Mouse (Mus musculus) MEL-GATA-1-ER (cell line): ENCODE results near the gene Dcp1a.

Source experiments
- DNase-seq: peaks from one replicate; pipeline ENCODE4 v3.0.0-alpha.2; 2012; ENCODE audit warnings: low read depth; ENCODE audit errors: extremely low read depth

Dcp1a gene

DNA sequence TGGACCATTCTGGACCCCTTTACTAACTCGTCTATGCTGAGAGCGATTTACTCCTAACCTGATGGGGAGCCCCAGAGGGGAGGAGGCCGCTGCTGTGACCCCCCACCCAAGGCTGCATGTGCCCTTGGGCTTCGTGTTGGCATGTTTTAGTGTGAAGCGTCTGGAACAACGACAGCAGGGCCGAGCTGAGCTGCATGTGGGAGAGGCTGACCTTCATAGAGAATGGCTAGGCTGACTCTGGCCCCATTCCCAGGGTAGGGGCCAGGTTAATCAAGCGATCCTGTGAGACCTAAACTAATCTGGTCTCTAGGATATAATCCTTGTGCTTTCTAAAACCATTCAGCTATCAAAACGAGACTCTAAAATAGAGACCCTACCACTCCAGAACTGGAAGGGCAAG is 78.4 kb downstream of the Dcp1a start:
- no peak for DNase-seq

DNA sequence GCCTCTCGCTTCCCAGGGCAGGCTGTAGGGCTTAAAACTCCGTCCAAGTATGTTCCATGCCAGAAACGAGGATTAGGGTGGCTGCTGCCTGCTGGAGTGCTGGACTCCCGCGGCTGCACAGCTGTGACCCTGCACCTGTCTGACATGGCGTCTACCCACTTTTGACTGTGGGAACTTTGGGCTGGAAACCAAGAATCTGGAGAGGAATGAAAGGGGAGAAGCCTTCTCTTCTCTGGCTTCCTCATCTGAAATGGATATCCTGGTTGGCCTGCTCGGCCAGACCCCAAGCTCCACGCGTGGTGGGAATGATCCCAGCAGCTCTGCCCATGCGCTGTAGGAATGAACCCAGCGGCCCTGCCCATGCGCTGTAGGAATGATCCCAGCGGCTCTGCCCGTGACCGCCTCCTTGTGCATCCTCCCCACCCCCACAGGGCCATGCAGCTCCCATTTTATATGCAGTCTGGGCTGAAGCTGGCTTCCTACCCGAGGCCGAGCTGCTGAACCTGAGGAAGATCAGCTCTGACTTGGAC is 80.1 kb downstream of the Dcp1a start:
- DNase-seq: no peak

DNA sequence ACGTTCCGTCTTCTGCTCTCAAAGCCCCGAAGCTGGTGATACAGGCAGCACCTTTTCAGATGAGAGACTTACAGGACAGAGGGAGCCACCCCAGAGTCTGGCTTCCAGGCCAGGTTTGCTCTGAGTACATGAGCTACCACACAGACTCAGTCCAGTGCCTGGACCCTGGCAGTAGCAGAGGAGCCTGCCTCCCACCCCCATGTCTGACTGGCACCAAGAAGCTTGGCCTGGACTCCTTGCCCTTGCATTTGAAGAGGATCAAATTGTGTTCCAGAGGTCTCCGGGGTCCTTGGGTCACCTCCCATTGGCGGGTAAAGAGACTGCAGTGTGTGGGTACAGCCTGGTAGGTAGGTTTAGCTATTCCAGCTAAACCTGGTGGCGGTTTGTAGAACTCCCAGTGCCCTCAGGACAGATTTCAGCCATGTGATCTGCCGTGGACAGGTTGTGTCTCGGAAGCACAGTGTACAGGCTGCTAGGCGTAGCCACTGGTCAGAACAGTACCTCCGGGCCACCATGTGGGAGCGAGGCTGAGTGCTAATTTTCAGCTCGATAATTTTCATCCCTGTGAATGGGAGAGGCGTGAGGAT is 81.6 kb downstream of the Dcp1a start:
- no peak for DNase-seq

DNA sequence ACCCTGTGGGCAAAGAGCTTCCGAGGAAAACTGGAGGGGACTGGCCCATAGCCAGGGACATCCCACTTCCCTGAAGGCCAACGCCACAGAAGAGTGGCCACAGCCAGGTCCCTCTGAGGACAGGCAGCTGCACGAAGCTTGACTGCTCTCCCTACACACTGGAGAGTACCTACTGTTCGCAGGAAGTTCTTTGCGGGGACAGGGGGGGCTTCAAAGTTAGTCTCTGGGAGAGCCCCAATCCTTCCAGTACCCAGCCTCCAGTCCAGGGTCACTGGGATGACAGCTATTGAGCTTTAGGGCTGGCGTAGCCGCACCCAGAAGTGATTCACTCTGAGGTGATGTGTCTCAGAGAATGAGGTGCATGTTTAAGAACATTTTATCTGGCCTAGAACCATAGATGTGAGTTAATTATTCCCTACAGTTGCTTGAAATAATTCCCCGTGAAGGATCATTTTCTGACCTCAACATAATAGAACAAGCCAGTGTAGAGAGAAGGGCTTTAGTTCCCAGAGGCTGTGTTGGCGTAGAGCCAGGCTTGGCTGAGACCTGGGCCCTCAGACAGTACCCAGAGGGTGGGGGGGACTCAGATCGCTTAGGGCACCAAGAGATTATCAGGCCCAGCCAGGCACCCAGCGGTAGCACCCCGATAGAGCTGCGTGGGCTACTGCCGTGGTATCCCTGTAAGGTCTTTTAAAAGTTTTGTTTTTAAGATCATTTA is 82.3 kb downstream of the Dcp1a start:
- peak; percentile 83 for DNase-seq

DNA sequence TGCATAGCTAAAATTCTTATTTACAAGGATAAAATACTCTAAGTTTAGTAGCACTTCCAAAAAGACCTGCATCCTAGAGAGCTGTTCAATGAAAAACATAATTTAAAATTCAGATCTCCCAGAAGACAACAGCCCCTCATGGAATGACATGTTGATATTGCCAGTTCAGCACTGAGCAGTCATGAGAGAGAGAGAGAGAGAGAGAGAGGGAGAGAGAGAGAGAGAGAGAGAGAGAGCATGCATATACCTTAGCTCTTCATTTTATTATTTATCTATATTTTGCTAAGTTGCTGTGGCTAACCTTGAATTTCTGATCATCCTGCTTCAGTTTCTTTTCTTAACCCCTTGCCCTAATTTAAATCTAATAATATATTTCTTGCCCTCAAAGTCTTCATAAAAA is 83.0 kb downstream of the Dcp1a start:
- DNase-seq: no peak

DNA sequence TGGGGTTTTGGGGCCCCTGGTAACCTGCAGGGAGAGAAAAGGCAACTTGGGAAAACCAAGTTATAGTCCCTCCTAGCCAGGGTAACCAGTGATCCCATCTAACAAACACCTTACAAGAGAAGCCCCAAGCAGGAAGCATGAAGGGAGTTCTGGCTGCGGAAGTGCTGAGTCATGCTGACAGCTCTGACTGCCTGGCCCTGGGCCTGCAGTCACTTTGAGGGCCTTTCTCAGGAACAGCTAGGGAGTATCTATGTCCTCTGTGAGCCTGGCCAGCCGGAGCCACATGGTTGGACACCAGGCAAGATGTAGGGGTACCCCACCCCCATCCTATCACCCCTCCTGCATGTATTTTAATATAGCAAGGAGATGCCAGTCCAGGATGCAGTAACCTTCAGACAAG is 85.1 kb downstream of the Dcp1a start:
- DNase-seq: peak; percentile 62

DNA sequence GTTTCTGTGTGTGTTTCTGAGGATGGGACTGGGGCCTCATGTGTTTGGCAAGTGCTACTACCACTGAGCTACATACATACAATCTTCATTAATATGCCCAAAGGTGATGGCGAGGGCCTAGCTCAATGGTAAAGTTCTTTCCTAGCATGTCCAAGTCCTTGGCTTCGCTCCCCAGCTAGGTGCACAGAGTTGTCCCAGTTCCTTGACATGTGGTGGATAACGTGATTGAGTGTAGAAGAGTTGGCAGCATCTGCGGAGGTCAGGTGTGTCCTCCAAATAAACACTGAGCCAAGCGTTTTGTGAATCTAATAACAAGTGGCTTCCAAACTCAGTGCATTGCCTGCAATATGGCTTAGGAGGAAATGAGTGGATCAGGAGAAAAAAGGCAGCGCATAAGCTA is 87.0 kb downstream of the Dcp1a start:
- no peak for DNase-seq

DNA sequence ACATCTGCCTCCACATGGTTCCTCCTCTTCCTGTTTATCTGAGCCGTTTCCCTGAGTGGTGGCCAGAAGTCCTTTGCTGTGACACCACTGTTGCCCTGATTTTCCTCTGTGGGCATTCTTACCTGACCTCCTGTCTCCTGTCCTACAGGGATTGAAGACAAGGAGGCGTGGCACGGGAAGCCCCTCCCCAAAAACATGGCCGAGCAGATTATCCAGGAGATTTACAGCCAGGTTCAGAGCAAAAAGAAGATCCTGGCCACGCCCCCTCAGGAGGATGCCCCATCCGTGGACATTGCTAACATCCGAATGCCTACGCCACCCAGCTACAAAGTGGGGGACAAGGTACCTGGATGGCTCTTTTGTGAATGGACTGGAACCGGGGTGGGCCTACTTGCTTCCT is 88.7 kb downstream of the Dcp1a start:
- DNase-seq: no peak

DNA sequence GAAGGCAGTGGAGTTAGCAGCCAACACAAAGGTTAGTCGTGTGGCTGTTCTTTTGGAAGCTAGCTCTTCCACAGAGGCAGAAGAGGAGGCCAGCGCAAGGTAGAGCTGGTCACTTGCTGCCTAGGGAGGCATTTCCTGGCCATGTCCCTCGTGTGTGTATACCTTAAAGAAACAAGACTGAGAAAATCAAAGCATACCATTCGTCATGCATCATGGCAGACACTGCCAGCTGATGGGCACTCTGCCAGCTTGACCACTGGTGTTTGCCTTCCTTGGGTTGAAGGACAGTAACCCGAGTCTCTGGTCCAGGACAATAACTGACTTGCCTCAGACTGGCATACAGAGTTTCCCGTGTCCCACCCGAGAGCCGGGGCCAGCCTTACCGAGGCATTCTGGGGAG is 91.0 kb downstream of the Dcp1a start:
- DNase-seq: no peak

DNA sequence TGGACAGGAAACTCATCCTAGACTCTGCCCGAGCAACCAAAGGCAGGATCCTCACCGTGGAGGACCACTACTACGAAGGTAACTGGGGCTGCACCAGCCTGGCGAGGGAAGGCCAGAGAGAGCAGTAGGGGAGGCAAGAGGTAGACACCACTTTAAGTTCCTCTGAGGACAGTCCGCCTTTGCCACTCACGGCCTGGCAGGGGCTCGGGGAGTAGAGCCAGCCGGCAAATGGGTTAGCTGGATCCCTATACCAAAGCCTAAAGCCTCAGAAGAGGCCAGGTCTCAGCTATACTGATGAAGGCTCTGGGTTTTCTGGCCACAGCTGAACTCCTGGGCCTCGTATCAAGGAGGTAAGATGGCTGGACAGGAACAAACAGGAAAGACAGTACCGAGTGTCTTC is 92.9 kb downstream of the Dcp1a start:
- no peak for DNase-seq

DNA sequence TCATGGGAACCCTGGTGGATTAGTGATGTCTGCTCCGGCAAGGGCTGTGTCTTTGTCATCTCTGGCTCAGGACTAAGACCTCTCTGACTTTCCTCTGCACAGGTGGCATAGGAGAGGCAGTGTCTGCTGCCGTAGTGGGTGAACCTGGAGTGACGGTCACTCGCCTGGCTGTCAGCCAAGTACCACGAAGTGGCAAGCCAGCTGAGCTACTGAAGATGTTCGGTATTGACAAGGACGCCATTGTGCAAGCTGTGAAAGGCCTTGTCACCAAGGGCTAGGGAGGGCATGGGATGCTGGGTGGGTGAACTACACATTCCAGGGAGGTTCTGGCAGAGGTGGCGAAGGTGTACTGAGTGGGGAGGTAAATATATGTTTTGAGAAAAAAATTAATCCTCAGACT is 93.9 kb downstream of the Dcp1a start:
- no peak for DNase-seq

DNA sequence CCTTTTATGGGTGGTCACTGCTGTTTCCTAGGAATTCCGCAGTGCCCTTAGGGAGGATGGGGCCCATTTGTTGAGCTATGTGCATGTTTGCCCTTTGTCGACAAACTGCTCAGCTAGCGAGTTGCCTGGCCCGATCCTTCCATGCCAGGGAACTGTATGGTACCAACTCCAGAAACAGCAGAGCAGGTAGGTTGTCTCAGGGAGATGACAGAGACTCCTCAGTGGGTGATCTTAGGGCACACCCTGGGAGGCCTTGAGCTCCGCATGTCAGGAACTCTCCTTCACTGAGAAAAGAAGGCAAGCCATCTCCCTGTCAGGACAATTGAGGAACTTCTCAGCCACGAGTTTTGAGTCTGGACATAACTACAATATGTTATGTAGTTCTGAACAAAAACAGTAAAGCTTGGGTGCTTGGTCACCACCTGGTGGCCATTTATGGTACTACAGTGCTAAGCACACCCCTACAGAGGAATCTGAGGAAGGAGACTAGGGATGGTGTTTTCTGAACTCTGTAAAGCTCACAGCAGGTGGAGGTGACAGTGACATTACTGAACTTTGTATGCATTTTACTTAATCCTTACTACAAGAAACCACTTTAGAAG is 94.7 kb downstream of the Dcp1a start:
- peak; percentile 73 for DNase-seq

DNA sequence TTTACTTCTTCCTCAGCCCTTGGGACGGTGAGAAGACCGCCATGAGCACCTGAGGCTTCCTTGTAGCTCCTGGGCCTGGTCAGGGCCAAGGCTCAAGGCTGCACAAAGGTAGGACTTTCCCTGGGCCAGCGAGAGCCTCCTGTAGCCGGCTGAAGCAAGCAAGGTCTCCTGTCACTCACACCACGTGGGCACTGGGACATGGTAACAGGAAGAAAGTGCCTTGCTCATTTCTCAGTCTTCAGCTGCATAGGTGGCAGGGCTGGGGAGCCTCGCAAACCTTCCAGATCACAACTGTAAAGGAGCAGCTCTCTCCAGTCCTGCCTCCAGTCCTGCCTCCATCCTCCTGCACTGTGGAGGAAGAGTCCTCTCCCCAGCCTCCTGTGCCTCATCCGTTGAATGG is 96.5 kb downstream of the Dcp1a start:
- DNase-seq: no peak

DNA sequence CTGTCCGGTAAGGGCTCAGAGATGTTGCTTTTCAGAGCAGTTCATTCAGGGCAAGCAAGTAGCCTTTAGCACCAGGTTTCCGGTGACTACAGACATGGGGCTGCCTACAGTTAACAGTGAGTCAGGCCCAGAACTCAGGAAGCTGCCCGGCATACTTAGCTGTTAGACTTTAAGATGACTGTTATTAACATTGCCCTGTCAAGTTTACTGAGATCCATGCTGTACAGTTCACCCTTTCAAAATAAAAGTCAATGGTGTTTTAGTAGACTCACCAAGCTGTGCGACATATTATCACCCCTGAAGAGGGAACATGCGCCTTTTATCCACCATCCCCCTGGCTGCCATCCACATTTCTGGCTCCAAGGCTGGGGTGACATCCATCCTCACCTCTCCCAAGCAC is 96.9 kb downstream of the Dcp1a start:
- DNase-seq: peak; percentile 43
